Mouse (Mus musculus) heart, postnatal 25 days (tissue): ENCODE results near the gene Terb2. TPM values are rescaled to one million over a fixed set of nuclear protein-coding genes. Genes with fewer than 3 reads are reported as not detected.

ENCODE experiments used
- DNase-seq: peaks from one replicate; pipeline ENCODE4 v3.0.0; 2022; ENCODE audit warnings: low spot score
- intact Hi-C: fragments of 180-260 bp; cut with DNase I; formaldehyde crosslinking; loops from one replicate; pipeline ENCODE4 v1.15.1; 2025
- total RNA-seq, 2 experiments: library from RNA; stranded (reverse); gene quantifications; 2 replicates each; pipeline ENCODE4 v1.2.3; 2021

Terb2 gene
- total RNA-seq: not detected

DNA sequence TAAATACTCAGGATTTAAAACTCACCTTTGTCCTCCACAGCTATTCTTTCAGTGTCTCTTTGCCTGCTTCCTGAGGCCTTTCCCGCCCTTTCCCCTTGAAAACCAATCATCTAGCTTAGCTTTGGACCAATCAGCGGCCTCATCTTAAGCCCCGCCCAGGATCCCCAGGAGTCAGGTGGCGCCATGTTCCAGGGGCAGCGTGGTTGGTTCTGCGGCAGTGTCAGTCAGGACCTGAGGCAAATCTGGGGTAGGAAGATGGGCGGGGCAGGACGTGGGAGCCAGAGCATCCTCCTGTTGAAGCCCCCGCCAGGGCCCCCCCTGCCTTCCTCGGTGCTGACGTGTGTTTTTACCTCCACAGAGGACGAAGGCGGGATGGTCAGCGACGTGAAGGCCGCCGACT, at the start of gene Terb2, which contains the start of gene Patl2:
TSS of gene Terb2 (plus strand) at position 167 of the 400 bp plus-strand sequence.
TSS of gene Patl2 (minus strand) at position 84 of the 400 bp plus-strand sequence.
- DNase-seq: no peak
- intact Hi-C loops: no loop called here

DNA sequence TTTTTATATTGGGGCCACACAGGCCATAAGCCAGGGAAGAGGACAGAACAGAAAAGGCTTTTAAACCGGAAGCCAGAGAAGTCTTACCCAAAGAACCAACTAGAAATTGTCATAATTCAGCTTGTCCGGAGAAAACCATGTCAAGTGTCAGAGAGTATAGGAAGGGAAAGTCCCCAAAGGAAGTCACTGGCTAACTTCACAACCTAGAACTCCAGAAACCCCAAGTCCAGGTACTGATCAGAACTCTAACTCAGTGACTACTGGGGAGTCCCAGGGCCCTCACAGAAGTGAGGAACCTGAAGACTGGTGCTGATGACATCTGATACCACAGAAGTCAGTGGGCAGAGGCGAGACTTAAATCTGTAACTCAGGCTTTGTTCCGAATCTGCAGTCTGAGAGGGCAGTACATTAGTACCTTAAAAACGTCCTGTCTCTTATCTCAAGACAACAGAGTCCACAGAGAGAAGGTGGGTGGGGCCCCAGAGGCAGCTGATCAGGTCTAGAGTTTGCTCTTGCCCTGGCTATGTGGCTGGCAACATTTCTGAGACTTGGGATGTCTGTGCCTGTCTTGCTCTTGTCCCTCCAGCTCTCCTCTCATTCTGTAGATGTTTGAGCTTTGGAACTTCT, 48.1 kb upstream of the Terb2 start:
- intact Hi-C loops: no loop called here

DNA sequence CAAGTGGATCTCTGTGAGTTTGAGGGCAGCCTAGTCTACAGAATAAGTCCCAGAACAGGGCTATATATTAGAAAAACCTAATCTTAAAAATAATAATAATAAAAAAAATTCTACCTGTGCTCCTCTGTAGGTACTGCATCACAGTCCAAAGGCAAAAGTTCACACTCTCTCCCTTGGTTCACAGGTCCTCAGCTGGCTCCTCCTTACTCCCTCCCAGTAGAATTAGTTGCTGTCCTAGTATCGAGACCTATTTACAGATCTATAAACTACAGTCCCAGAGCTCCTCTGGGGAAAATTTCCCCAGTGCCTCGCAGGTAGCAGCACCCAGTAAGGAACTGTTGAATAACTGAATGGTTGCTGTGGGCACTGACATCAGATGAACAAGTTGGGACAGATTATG, 45.3 kb upstream of the Terb2 start:
- intact Hi-C loops: no loop called here
- DNase-seq: no peak

More for the DNA sequence above, 48.1 kb upstream of the Terb2 start:
- no peak for DNase-seq

DNA sequence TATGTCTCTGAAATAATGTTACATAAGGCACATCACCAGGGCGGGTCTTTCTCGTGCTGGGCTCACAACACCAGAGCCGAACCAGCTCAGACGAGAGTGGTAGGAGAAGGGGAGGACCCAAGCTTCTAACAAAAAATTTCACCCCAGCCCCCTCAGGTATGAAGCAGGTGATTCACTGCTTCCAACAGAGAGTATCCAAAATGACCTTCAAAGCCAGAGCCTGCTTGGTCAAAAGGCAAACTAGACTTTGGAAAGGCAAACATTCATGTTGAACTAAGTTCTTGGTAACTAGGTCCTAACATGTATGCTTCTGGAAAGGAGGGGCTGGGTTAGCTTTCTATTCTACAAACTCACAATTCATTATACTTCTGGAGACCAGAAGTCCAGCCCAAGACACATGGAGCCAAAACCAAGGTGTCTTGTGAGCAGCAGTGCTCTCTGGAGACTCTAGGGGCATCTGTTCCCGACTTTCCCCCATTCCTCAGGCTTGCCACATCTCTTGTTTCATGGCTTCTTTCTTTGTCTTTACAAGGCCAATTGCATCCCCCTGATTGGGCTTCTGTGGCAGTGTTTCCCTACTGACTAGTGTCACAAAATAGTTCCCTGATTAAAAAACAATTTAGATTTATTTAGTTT, 44.6 kb upstream of the Terb2 start:
- intact Hi-C loops: no loop called here
- no peak for DNase-seq

DNA sequence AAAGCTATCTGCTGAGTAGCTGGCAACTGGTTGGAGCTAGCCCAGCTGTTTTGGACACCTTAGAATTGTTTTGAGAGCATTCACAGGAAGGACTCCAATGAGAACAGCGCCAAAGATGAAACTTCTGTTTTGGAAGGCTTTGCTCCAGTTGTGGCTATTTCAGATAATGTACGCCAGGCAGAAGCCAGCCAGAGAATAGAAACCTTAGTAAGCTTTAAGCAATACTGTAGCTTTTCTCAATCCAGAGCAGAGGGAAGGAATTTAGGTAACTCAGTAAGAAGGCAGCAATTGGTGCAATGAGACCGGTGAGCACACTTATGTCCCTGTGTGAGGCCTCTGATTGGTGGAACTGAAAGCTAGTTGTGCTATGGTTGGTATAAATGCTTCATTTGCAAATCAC, 43.0 kb upstream of the Terb2 start:
- DNase-seq: no peak
- intact Hi-C loops: no loop called here

DNA sequence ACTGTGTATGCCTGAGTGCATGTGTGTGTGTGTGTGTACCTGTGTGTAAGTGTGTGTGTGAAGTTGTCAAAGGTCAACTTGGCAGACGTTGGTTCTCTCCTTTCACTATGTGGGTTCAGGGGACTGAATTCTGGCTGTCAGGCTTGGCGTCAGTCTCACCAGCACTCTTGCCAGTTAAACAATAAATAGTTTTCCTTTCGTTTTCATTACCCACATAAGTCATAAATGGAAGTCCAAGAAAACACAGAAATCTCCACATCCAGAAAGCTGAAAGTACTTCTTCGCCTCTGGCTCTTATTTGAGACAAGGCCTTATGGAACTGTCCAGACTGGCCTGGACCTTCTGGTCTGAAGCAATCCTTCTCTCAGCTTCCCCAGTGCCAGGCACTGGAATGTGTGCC, 40.3 kb upstream of the Terb2 start:
- intact Hi-C loops: no loop called here
- no peak for DNase-seq

DNA sequence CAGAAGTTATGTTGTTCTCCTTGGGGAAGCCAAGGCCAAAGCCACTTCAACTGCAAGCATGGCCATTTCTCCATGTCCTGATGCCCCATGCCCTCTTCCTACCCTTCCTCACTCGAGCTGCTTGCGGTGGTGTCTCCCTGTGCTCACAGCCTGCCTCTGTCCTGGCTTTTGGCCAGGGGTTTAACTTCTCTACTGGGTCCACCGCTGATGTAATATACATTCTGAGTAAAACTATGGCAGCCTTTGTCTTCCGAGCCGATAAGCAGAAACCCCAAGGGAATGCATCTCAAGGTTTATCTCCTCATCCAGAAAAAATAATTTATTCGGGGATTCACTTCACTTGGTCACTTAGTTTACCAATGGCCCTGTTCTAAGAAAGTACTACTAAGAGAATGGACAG, 39.4 kb upstream of the Terb2 start:
- intact Hi-C loops: loop anchor here (1.0 kb wide), 1 partner anchor 29 kb away; no protein-coding TSS in a partner anchor
- no peak for DNase-seq

DNA sequence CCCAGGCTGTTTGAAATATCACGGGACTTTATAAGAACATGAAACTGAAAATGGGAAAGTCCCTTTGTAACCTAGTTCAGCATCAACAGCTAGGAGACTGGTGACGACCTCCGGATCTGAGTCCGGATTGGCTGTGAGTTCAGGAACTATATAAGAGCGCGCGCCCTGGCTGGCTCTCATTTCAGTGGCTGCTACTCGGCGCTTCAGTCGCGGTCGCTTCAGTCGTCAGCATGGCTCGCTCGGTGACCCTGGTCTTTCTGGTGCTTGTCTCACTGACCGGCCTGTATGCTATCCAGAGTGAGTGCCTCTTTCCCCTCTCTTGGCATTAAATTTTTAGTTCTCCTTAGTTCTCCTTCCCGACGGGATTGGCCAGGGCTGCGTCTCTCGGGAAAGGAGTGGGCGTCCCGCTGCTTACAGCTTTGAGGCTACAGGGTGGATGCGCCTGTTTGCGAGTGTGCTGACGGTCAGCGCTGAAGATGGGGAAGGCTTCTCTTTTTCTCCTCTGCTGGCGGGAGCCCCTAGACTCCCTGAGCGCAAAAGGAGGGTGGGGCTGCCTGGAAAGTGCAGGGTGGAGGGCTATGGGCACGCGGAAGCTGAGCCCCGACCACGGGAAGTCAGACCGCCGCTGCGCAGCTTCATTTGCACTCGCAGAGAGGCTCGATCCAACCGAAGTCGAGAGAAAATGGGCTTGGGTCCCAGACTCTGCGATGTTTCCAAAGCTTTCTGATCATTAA, 38.4 kb upstream of the Terb2 start, which contains the start of gene B2m:
TSS of gene B2m (plus strand) at position 179 of the 734 bp plus-strand sequence.
- peak; percentile 93 for DNase-seq
- intact Hi-C loops: loop anchor here (1.0 kb wide), 1 partner anchor 30 kb away; no protein-coding TSS in a partner anchor

DNA sequence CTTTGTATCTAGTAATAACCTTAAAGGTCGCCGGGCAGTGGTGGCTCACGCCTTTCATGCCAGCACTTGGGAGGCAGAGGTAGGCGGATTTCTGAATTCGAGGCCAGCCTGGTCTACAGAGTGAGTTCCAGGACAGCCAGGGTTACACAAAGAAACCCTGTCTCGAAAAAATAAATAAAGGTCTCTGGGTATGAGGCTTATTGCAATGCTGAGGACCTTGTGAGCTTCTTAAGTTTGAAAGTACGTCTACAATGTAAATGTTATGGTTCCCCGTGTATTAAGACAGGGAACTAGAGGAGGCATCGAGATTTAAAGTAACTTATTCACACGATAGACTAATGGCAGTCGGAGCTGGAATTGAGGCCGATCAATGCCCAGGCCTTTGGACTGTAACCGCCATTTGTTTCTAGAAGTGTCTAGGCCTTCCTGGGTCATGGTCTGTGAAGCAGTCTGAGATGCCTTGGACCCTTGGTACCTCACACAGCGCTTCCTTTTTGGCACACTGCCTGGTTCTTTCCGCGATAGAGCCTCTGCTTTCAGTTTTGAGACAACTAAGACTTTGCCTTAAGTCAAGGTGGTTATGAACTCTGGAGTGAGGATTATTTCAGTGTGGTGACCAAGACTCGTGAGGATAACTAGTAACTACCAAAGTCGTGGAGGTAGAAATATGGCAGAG, 37.7 kb upstream of the Terb2 start:
- intact Hi-C loops: no loop called here
- peak; percentile 41 for DNase-seq

DNA sequence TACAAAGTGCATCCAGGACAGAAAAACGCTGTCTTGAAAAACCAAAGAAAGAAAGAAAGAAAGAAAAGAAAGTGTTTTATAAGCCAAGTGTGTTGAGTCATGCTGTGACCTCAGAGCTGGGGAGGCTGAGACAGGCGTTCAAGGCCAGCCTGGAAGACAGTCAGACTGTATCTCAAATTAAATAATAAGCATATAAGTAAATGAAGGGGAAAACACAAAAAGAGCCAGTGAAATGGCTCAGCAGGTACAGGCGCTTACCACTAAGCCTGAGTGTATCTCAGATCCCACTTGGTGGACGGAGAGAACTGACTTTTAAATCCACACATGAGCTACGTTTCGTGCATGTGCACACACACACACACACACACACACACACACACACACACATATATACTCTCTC, 36.8 kb upstream of the Terb2 start:
- intact Hi-C loops: no loop called here

DNA sequence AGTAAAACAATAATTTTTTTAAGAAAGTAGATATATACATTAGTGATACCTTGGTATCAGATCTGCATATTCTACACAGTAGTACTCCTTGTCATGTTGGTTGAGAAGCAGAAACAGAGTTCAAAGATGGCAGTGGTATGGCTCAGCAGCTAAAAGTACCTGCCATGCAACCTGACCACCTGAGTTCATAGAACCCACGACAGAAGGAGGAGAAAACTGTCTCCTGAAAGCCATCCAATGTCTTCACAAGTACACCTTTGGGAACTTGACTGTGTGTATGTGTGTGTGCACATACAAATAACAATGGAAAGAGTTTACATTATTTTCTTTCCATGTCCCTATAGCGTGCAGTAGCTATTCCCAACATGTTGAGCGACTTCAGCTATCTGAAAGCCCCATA, 36.4 kb upstream of the Terb2 start:
- intact Hi-C loops: no loop called here
- DNase-seq: no peak

More for the DNA sequence above, 36.8 kb upstream of the Terb2 start:
- DNase-seq: no peak

DNA sequence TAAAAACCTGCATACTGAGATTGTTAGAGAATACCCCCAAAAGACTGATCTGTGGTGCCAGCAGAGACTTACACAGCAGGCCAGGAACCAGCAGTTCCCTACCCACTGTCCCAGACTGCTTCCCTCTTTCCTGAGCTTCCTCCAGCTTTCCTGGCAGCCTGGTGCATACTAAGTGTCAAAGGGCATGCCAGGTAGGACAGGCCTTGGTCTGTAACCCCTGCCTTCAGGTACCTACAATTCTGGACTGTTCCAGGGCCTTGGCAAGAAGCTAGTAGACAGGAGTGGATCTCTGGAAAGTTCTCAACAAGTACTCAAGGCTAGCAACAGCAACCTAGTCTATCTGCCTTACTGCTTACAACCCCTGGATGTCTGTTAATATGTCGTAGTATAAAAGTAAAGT, 34.9 kb upstream of the Terb2 start:
- DNase-seq: no peak
- intact Hi-C loops: no loop called here

DNA sequence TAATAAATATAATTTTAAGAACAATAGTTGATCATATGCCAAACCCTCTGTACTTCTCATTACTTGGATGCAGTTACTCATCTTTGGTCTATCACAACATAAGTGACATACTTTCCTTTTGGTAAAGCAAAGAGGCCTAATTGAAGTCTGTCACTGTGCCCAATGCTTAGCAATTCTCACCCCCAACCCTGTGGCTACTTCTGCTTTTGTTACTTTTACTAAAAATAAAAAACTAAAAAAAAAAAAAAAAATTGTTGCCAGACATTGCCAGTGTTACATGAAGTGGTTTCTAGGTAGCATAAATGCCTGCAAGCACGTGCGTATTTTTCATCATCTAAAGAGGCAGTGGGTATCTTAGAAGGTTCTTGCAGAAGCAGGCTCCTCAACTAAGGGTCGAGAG, 33.2 kb upstream of the Terb2 start:
- intact Hi-C loops: no loop called here
- DNase-seq: no peak

DNA sequence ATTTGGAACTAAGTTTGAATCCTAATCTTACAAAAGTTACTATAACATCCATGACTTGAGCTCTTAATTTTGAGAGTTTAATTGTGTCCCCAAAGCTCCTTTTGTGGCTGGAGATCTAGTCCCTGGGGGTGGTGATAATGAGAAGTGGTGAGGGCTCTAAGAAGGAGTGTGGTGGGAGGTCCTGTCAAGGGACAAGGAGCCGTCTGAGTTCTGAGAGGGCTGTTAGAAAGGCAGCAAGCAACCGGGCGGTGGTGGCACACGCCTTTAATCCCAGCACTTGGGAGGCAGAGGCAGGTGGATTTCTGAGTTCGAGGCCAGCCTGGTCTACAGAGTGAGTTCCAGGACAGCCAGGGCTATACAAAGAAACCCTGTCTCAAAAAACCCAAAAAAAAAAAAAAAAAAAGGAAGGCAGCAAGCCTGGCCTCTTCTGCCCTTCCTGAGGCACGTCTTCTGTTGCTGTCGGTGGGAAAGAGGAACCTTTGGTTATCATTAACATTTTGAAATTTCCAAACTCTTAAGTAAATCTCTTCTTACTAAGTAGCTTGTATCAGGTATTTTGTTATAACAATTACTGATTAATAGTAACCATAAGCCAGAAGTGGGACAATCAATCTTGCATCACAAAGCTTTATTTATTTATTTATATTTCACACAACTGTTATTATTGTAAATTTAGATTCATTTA, 32.2 kb upstream of the Terb2 start:
- intact Hi-C loops: no loop called here
- DNase-seq: no peak

DNA sequence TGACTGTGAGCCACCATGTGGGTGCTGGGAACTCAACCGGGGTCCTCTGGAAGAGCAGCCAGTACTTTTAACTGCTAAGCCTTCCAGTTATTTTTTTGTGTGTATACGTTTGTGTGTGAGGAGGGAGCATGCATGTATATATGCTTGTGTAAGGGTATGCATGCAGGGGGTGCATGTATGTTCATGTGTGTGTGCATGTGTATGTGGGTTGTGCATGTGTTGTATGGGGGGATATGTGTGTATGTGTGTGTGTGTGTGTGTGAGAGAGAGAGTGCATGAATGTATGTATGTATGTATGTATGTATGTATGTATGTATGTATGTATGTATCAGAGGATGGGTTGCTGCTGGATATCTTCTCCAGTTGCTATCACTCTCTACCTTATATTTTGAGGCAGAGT, 31.6 kb upstream of the Terb2 start:
- intact Hi-C loops: no loop called here
- no peak for DNase-seq

DNA sequence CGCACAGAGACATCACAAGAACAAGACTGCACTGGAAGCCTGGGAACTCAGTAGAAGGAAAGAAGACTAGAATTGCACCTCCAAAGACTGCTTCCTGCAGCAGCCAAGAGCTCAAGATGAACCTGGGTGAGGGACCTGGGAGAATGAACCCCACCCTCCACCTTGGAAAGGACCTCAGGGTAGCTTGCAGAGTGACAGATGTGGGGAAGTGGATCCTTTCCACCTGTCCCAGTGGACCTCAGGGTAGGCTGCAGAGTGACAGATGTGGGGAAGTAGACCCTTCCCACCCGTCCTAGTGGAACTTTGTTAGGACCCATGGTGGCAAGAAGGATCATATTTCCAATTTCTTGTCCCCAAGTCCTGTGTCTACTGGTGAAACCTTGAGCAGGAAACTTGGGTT, 30.8 kb upstream of the Terb2 start:
- DNase-seq: no peak
- intact Hi-C loops: no loop called here

DNA sequence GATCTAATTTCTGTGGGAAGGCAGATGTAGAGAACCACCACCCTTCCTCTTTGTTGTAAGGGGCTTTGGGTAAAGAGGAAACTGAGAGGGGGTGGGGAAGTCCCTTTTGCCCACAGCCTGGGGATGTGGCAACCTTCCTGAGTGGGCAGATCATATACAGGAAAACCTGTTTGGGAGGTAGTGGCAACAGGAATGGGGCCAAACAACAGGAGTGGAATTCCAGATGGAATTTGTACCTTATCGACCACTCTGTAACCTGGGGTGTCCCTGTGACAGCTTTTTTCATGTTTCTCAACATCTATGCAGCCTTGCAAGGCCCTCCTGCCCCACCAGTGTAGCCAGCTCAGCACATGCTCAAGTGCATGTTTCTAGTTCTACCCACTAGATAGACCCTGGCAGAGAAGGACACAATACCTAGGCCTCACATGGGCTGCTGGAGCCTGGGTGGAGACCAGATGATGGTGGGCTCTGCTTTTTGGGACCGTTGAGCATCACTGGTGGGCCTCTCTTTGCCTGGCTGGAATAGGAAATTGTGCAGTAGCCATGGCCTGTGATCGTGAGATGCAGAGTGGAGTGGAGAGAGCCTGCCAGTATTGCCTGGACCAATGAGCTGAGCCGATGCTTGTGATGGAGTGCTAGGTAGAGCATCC, 29.9 kb upstream of the Terb2 start:
- intact Hi-C loops: no loop called here
- DNase-seq: no peak

DNA sequence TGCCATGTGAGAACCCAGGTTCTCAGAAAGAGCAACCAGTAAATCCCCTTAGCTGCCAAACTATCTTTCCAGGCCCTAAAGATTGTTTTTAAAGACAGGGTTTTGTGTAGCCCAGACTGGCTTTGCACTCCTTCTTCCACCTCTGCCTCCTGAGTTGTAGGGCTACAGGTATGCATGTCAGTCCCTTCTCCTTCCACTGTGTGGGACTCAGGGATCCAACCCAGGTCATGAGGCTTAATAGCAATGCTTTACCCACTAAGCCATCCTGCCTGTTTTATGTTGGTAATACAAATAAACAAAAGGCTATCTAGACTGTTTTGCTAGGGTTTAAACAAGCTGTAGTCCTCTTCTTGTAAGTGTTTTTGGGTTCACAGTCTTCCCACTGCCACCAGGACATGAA, 28.5 kb upstream of the Terb2 start:
- intact Hi-C loops: no loop called here

DNA sequence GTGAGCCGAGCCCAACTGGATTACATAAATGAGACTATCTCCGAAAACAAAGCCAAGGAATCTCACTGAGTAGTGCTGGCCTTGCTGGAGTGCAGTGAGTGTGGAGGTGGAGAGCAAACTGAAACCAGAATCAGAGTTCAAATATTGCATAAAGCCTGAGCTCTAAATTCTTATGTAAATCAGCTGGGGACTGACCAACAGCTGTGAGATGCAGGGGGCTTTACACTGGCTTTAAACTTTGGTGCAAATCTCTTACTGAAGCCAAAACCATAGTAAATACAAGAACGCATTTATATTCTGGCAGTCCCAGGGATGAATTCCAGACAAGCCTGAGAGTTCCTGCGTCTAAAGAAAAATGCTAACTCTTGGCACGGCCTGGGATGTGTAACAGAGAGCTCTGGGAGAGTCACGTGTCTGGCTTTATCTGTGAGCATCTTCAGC, 27.7 kb upstream of the Terb2 start:
- DNase-seq: no peak
- intact Hi-C loops: no loop called here

More for the DNA sequence above, 28.5 kb upstream of the Terb2 start:
- no peak for DNase-seq
